Mouse (Mus musculus) layer of hippocampus, postnatal 10 days (tissue): ENCODE measurements around the gene Tsga10ip. TPM values are rescaled to one million over a fixed set of nuclear protein-coding genes. Genes with fewer than 3 reads are reported as not detected.
"Not testable (repeated sequence)": the region's sequence is repeated elsewhere in the genome, so short reads cannot be mapped to it uniquely, and the experiment has no call there.

ENCODE experiments used
- DNase-seq, 2 experiments: peaks; one replicate each; pipeline ENCODE4 v3.0.0; 2021; ENCODE audit warnings: low spot score in 2 of 2
- total RNA-seq, 2 experiments: library from RNA; stranded (reverse); gene quantifications; 2 replicates each; pipeline ENCODE4 v1.2.3; 2021

Gene Tsga10ip
- total RNA-seq, 2 experiments from 2014 or later: 0.85 TPM; not detected in 1

- DNase-seq: peak; percentile 69 to 79
Measured at GRCm38 (mm10) chr19:5424092-5424781, 21.9 kb upstream of the Tsga10ip start.

GRCm38 (mm10) chr19:5423561-5423960 is 21.2 kb upstream of the Tsga10ip start:
- no peak for DNase-seq

DNA sequence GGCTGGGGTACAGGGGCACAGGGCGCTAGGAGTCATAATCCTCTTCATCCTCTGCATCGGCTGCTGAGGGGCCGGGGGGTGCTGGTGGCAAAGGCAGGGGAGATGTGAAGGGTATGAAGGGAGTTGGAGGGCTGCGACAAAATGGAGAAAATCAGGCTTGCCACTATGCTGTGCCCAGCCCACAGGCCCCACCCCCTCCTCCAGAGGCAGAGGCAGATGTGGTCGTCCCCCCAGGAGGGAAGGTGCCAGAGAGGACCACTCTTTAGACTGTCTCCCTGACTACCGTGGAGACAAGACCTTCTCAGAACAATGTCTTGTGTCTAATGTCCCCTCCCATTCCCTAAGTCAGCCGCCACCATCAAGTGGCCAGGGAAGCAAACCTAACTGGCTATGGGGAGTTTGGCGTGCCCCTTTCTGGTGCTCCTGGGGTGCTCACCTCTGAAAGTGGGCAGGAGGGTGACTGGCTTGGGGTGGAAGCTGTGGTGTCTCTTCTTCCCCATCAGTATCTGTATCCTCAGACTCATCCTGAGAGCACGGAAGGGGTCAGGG is 20.6 kb upstream of the Tsga10ip start:
- no peak for DNase-seq

GRCm38 (mm10) chr19:5422267-5422666 is 19.9 kb upstream of the Tsga10ip start:
- no peak for DNase-seq

DNA sequence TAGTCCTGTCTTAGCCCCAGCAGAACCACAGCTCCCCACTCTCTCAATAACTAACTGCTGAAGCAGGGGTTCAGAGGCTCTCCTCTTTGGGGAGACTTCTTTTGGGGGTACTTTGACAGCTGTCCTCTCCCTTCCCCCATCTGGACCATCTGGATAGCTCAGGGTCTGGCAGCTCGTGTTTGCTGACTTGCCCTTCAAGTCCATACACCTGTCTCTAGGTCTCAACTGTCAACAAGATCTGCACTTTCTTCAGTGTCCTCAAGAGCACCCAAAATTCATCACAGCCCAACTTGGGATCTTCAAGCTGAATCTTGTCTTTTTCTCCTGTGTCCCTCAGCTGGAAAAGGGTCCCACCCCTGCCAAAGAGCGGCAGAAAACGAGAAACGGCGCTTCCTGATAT is 19.5 kb upstream of the Tsga10ip start:
- no peak for DNase-seq

- DNase-seq: no peak
Measured at GRCm38 (mm10) chr19:5420579-5420978, 18.3 kb upstream of the Tsga10ip start.

DNA sequence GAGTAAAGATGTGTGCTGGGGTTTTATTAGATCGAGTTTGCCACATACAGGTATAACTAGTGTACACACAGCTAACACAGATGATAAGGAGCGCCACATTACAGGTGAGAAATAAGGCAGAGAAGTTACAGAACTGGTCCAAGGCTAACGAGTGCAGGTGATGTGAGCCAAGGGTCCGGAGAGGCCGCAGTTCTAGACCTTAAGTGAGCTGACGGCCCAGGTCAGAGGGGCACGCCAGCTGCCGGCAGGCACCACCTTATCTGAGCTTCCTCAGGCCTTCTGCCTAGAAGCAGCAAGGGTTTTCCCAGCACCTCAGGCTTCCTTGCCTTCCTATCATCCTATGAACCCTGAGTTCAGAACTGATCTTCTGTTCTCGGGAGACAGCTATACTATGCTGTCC is 17.3 kb upstream of the Tsga10ip start:
- no peak for DNase-seq

DNA sequence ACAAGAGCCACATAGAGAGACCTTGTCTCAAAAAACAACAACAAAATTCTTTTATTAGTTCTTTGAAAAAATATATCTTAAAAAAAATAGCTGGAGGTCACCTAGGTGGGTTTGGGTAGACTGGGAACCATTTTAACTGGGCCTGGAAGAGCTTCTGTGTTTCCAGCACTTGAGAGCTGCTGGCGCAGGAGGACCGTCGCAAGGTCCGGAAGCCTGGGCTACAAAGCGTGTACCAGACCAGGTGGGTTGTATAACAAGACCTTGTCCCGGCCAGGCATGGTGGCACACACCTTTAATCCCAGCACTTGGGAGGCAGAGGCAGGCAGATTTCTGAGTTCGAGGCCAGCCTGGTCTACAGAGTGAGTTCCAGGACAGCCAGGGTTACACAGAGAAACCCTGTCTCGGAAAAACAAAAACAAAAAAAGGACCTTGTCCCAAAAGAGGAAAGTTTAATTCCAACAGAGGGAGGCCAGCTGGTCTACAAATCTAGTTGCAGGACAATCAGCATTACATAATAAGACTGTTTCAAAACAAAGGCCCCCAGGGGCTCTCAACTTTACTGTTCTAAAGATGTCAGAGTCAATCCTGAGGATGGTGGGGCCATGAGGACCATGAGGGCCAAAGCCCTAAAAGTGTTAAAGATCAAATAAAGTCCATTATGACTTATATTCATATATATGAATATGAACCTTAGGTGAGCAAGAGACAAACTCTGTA is 16.6 kb upstream of the Tsga10ip start:
- DNase-seq: no peak

DNA sequence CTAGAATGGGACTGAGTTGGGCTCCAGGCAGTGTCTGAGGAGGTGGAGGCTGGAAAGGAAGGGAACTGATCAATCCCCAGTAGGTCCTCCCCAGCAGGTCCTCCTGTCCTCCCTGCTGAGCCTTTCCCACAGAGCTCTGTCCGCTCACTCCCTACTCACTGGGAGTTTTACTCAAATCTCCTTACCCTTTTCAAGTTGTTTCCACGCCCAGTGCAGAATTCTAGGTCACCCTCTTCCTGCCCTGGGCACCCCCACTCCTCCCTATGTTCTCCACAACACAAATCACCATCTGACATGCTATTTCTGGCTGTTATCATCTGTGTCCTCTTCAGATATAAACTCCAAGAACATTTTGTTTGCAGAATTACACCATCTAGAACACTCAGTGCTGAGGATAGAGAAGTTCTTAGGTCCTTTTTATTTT is 12.2 kb upstream of the Tsga10ip start:
- DNase-seq: no peak

DNA sequence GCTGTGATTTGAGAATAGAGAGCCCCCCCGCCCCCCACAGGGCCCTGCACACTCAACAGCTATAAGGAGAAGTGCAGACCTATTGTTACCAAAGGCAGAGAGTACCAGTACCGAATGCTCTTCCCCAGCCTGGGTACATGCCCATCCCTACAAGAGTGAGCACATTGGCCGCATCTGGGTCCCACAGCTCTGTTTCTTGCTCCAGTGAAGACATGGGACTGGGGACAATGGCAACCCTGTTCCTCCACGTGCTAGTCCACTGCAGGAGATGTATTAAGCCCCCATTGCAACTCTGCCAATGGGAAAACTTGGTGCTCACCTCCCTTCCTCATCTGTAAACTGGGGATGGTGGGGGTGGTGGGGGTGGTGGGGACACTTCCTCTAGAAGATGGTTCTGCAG is 11.5 kb upstream of the Tsga10ip start:
- DNase-seq: no peak

GRCm38 (mm10) chr19:5411961-5412360 is 9.6 kb upstream of the Tsga10ip start:
- DNase-seq: no peak

- no peak for DNase-seq
Measured at GRCm38 (mm10) chr19:5410641-5411040, 8.3 kb upstream of the Tsga10ip start.

DNA sequence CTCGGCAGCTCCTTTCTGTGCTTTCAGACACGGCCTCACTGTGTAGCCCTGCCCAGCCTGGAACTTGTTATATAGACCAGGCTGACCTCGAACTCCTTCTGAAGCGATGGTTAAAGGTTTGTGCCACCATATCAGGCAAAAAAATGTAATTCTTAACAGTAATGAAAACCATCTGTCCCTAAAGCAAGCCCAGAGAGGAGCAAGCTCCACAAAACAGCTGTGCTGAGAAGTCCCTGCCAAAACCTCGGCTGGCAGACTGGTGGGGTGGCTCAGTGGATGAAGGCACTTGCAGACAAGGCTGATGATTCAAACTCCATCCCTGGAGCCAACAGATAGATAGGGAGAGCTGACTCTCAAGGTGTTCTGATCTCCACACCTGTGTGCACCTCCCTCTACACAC is 6.7 kb upstream of the Tsga10ip start:
- no peak for DNase-seq

- DNase-seq: no peak
Measured at GRCm38 (mm10) chr19:5408057-5409001, 6.0 kb upstream of the Tsga10ip start.

DNA sequence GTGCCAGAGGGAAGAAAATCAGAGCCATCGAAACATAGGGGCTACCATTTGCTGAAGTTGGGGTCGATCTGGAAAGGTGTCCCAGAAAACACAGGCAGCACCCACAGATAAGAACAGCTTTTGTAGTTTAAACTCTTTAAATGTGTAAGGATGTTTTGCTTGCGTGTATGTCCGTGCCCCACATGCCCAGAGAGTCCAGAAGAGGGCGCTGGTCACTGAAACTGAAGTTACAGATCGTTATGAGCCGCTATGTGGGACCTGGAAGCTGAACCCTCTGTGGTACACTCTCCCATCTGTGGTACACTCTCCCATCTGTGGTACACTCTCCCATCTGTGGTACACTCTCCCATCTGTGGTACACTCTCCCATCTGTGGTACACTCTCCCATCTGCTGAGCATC is 4.8 kb upstream of the Tsga10ip start:
- peak; percentile 54 to 67 for DNase-seq

DNA sequence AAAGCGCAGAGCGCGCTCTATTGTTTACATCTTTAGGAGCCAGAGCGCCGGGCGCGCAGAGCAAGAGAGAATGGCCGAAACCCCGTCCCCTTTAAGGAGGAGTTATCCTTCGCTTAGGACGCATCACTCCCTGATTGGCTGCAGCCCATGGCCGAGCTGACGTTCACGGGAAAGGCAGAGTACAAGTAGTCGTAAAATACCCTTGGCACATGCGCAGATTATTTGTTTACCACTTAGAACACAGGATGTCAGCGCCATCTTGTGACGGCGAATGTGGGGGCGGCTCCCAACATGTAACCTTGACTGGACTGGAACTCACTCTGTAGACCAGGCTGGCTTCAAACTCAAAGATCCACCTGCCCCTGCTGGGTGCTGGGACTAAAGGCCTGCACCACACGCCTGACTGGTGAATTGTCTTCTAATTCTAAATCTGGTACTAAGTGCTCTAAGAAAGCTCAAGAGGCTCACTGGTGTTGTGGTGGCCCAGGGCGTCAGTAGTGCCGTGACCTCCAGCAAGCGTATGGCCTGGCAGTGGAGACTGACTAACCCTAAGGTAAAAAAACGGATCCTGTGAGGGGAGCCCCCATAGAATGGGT is 4.3 kb upstream of the Tsga10ip start:
- DNase-seq: peak in 1 of 2 experiments; percentile 43

GRCm38 (mm10) chr19:5405924-5406323 is 3.6 kb upstream of the Tsga10ip start:
- no peak for DNase-seq

GRCm38 (mm10) chr19:5401073-5401472 is 1.3 kb downstream of the Tsga10ip start:
- not testable (repeated sequence) for DNase-seq

DNA sequence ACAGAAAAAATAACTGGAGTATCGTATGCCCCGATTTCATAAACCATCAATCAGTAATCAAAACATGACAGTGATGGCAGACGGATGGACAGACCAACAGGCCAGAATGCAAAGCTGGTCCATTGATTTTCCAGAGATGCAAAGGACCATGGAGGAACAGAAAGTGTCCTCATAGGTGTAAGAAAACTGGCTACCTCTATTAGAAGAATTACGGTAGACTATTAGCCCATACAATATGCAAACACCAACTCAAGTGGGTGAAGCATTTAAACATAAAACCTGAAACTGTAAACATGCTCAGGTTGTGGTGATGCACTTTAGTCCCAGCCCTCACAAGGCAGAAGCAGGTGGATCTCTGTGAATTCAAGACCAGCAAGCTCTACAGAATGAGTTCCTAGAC is 7.0 kb downstream of the Tsga10ip start:
- DNase-seq: no peak

DNA sequence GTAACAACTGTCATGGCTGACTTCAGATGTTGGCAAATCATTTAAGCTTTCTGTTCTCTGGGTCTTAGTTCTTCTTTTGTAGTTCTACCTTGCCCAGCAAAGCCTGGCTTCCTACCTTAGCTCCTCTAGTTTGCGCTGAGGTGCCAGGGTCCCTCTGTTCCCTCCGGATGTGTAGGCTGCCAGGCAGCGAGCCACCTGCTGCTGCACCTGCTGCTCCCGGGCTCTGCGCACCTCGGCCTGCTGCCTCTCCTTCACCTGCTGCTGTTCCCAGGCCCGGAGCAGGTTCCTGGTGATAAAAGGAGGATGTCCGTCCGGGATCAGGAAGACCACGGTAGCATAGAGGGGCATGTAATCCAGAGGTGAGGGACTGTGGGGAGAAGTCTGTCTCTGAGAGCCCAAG is 8.2 kb downstream of the Tsga10ip start:
- no peak for DNase-seq

GRCm38 (mm10) chr19:5392892-5393291 is 9.4 kb downstream of the Tsga10ip start:
- no peak for DNase-seq
